Mouse (Mus musculus): ENCODE data around the gene Slc36a3. TPM values are rescaled to one million over a fixed set of nuclear protein-coding genes. Genes with fewer than 3 reads are reported as not detected.

Slc36a3 gene
- not detected in 2 replicates for polyA plus RNA-seq (2021; fragmentation: Nextera tagmentation)
- long read RNA-seq, experiment 1 = 0 reads
- long read RNA-seq, experiment 2 = 0 reads

DNA sequence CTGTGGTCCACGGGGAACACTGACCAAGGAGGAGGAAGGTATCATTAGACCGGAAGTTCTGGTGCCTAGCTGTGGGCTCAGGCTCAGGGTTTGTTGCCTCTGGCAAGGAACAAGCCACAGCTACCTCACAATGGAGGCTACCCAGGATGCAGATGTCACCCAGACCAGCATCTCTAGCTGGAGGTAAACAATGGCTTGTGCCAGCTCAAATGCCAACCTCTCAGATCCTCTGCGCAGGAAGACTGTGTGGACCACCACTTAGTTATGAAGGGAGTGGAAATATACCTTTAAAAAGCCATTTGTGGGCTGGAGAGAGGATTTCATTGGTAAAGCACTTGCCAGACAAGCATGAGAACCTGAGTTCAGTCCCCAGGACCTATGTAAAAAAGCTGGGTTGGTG lies at the start of gene Slc36a3:
Gene Slc36a3, minus strand, starts transcription at position 101 of the 400 bp plus-strand sequence.

DNA sequence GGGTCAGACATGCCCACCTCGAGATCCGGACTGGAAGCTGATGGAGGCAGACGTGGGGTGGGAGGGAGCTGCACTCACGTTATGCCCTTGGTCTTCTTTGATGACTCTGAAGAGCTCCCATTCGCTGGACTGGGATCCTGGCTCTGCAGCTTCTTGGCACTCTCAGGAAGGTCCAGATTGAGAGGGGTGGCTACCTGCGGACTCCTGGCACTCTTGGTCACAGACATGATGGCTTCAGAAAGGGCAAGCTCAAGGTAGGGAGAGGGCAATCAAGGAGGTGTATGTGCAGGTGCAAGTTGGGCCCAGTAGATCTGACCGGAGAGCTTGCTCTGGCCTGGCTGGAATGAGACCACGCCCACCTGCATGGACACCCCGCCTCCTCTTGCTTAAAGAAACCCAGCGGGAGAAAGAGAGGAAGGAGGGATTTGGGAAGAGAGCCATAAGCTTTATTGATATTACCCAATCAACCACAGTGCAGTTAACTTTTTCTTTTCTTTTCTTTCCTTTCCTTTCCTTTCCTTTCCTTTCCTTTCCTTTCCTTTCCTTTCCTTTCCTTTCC lies 33.3 kb upstream of the Slc36a3 start, which contains the start of gene Slc36a2:
Gene Slc36a2, minus strand, starts transcription at position 345 of the 559 bp plus-strand sequence.

DNA sequence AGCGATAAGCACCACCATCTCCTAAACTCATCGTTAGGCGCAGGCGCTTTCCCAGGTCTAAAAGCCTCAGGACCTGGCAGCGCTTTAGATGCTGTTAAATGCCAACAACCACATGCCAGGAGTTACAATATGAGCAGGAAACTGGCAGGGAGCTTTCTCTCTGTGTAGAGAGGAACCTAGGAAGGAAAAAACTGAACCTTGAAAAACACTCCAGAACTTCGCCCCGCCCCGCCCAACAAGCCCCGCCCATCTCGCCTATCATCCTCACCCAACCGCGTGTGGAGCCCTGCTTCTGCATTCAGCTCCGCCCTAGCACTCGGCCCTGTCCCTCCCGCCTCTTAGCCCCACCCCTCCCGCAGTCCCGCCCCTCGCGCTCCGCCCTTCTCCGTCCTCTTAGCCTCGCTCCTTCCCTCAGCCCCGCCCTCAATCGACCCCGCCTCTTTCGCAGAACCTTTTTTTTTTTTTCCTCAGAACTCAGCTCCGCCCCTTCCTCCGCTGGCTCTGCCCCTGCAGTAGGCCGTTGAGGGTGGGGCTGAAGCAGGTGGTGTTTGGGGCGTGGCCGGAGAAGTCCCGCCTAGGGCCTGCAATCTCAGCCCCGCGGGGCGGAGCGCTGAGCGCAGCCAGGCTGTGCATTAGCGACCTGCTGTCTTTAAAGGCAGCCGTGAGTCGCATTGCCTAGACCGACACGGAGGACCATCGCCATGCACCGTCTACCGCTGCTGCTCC lies 53.9 kb downstream of the Slc36a3 start, which contains the start of gene Gm2a:
Gene Gm2a, plus strand, starts transcription at position 653 of the 726 bp plus-strand sequence.

DNA sequence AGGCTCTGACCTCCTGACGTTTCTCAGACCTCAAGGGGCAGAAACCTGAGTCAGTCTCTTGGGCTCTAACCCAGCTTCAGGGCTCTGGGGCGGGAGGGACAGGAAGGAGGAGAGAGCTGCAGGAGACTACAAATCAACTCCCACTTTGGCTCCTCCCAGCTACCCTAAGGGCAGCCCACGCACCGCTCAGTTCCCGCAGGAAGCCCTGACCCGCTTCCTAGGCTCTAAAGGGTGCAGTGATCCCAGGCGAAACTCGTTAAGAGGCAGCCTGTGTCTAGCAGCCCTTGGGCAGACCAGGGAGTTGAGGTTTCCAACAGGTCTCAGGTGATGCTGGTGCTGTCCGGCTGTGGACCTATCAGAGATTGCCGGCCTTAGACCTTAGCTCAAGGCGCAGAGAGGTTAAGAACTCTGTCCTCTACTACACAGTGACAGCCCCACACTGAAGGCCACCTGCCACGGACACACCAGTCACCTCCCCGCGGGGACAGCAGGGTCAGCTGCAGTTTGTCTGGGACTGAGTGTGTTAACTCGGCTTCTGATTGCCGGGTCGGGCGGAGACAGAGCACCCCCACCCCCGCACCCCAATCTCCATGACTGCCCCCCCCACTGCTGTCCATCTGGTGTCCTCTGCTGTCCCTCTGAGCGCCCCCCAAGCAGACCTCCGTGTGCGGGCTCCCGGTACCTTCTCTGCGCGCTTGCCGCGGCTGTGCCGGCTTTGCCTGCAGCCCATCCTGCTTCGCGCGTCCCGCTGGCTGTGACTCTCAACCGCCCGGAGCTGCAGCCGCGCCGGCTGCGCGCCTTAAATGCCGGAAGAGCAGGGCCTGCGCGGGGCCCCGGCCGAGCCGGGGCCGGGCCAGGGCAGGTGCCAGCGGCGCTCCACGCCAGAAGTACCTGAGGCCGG lies 73.9 kb downstream of the Slc36a3 start, which contains the start of gene Ccdc69:
Gene Ccdc69, minus strand, starts transcription at position 801 of the 901 bp plus-strand sequence.

Other genes with a start within 250 kb of the Slc36a3 start
- 12.6 and 23.7 TPM in 2 replicates for gene Gpx3, start 249.3 kb downstream of the Slc36a3 start, polyA plus RNA-seq (2021; fragmentation: Nextera tagmentation)
- gene Tnip1, start 188.8 kb downstream of the Slc36a3 start, polyA plus RNA-seq (2021; fragmentation: Nextera tagmentation) = 11.5 and 16.2 TPM in 2 replicates
- gene Anxa6, start 118.3 kb downstream of the Slc36a3 start, polyA plus RNA-seq (2021; fragmentation: Nextera tagmentation) = 80.4 and 86.3 TPM in 2 replicates
- gene Ccdc69, start 73.6 kb downstream of the Slc36a3 start, polyA plus RNA-seq (2021; fragmentation: Nextera tagmentation) = 0.52 and 0.99 TPM in 2 replicates
- gene Gm2a, start 53.6 kb downstream of the Slc36a3 start, polyA plus RNA-seq (2021; fragmentation: Nextera tagmentation) = 85.0 and 106 TPM in 2 replicates
- gene Slc36a2, start 33.4 kb upstream of the Slc36a3 start, polyA plus RNA-seq (2021; fragmentation: Nextera tagmentation) = 0.20 and 0.21 TPM in 2 replicates
- 4.3 and 5.8 TPM in 2 replicates for gene Slc36a1, start 52.6 kb upstream of the Slc36a3 start, polyA plus RNA-seq (2021; fragmentation: Nextera tagmentation)
- gene Fat2, start 184.9 kb upstream of the Slc36a3 start, polyA plus RNA-seq (2021; fragmentation: Nextera tagmentation) = 0.01 TPM in 2 replicates